Mouse (Mus musculus) frontal cortex, adult (tissue): ENCODE results near the gene Asb9.

Experiments
- ATAC-seq: cut with Nextera tagmentation; 2 replicates; pipeline ENCODE4 v1.9.2; 2017; ENCODE audit warnings: mild to moderate bottlenecking, moderate library complexity, mixed read lengths; ENCODE audit not compliant: low TSS enrichment

The Asb9 gene

GRCm38 (mm10) chrX:164505709-164506498 is at the start of gene Asb9:
TSS of gene Asb9 (plus strand) at chrX:164506327.
- 0 out of 2 replicates have a peak, but pooled peaks have one; percentile 47 for ATAC-seq

DNA sequence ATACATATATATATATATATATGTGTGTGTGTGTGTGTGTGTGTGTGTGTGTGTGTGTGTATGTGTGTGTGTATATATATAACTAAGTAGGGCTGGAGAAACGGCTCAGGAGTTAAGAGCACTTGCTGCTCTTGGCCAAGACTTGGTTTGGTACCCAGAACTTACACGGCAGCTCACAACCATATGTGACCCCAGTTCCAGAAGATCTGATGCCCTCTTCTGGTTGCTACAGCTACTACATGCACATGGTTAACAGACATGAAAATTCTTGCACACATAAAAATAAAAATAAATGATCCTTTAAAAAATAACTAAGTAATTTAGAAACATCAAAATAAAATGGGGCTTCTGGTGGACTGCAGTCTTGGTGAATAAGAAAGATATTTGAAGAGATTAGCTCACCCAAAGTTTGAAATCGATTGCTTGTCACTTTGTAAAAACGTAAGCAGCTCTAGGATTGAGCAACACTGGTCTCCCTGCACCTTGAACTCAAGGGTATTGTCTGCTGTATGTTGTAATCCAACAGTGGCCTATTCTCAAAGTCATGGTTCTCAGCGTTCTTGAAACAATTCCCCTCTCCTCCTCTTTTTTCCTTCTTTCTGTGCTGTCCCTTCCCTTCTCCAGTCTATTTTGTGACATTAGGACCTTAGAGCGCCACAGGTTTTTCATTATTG is 46.8 kb upstream of the Asb9 start:
- ATAC-seq, result no peak

GRCm38 (mm10) chrX:164502258-164502657 is 3.9 kb upstream of the Asb9 start:
- no peak for ATAC-seq

- ATAC-seq, result no peak
These were observed 941 bp downstream of the Asb9 start for GRCm38 (mm10) chrX:164507068-164507467.

- no peak for ATAC-seq
These were observed 2.6 kb downstream of the Asb9 start for GRCm38 (mm10) chrX:164508728-164509127.

DNA sequence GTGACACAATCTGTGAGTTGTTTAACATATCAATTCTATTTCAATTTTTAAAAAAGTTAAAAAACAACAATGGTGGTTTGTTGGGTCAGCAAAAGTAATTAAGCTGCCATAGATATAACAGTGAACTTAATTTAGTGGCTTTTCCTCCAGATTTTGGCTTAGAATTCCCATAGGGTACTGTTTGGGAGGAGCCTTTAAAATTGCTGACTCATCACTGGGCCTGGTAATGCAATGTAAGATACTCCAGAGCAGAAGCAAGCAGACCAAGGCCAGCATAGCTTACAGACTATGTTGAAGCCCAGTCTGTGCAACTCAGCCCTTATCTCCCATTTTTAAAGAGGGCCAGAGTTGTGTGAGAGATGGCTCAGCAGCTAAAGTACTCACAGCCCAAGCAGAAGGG is 16.0 kb downstream of the Asb9 start:
- ATAC-seq, result no peak

- no peak for ATAC-seq
These were observed 20.4 kb downstream of the Asb9 start for GRCm38 (mm10) chrX:164526566-164526965.

- ATAC-seq, result peak; percentile 59; the same call in 1 of the 2 replicates
These were observed 35.5 kb downstream of the Asb9 start for GRCm38 (mm10) chrX:164541436-164542317.

DNA sequence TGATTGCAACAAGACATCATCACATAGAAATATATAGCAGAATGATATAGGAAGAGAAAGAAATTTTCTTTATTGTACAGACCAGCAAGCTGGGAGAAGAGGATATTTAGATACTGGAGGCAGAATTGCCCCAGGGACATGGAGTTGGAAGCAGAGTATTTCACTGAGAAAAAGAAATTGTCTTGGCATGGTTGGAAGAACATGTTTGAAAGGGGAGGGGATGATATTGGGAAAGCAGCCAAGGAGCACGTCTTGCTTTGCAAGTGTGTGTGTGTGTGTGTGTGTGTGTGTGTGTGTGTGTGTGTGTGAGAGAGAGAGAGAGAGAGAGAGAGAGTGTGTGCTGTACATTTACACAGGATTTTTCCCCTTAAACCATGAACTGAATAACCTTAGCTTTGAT is 64.1 kb downstream of the Asb9 start:
- no peak for ATAC-seq

DNA sequence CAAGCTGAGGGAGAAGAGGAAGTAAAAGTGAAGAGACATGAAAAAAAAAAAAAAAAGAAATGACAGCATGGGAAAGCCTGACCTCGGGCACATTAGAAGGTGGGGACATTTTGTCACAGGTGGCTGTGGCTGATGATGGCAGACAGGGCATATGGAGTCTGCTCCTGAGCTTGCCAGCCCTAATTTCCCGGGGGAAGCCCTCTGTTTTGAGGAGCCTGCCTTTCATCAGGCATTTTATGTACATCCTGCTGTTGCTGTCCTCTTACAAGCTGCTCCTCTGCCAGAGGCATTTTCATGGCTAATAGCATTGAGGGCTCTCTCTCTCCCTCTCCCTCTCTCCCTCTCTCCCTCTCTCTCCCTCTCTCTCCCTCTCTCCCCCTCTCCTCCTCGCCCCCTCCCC is 70.8 kb downstream of the Asb9 start:
- no peak for ATAC-seq
